Mouse (Mus musculus): Measurements from ENCODE around the gene Ndnf.

GRCm38 (mm10) chr6:65725677-65726076 is 54.3 kb downstream of the Ndnf start:
- TF ChIP-seq CTCF (IDR thresholded peaks at IDR 0.05), result no peak
- TF ChIP-seq EP300 (IDR thresholded peaks at IDR 0.05), result no peak

Measured in lung, postnatal 0 days (tissue).